Mouse (Mus musculus) MEL (cell line): ENCODE results near the gene Galnt3.

Source experiments
- BHLHE40 ChIP-seq: IDR thresholded peaks from 2 replicates; pipeline ENCODE4 v1.6.1; 2012; ENCODE audit warnings: low read depth, mild to moderate bottlenecking, inconsistent platforms, low read length, improper control_type of control experiment, borderline replicate concordance
- CHD1 ChIP-seq: IDR thresholded peaks from 2 replicates; pipeline ENCODE4 v1.6.1; 2012; ENCODE audit warnings: low read depth, mild to moderate bottlenecking, inconsistent platforms, low read length, improper control_type of control experiment
- CTCF ChIP-seq, 3 experiments: IDR thresholded peaks in 2 of 3; conservative IDR thresholded peaks in 1 of 3; 2 replicates each; pipeline ENCODE4 v1.5.1; 2011 to 2012; ENCODE audit warnings: low read length in 3 of 3, low read depth in 2 of 3, mild to moderate bottlenecking in 2 of 3, improper control_type of control experiment in 1 of 3, inconsistent platforms in 1 of 3, mixed read lengths in 1 of 3, moderate library complexity in 1 of 3; ENCODE audit not compliant: control insufficient read depth in 1 of 3, insufficient read depth in 1 of 3, poor library complexity in 1 of 3, severe bottlenecking in 1 of 3
- ELF1 ChIP-seq: IDR thresholded peaks from 2 replicates; pipeline ENCODE4 v1.6.1; 2014; ENCODE audit warnings: low read depth, mild to moderate bottlenecking, inconsistent platforms, low read length, improper control_type of control experiment, moderate library complexity
- JUND ChIP-seq: IDR thresholded peaks from 2 replicates; pipeline ENCODE4 v1.6.1; 2011; ENCODE audit warnings: low read depth, mild to moderate bottlenecking, improper control_type of control experiment, low read length
- MAZ ChIP-seq: IDR thresholded peaks from 2 replicates; pipeline ENCODE4 v1.6.1; 2012; ENCODE audit warnings: low read depth, mild to moderate bottlenecking, inconsistent platforms, low read length, improper control_type of control experiment
- MEF2A ChIP-seq: IDR thresholded peaks from 2 replicates; pipeline ENCODE4 v1.6.1; 2014; ENCODE audit warnings: low read depth, mild to moderate bottlenecking, inconsistent platforms, low read length, improper control_type of control experiment; ENCODE audit not compliant: poor library complexity, insufficient replicate concordance, severe bottlenecking; ENCODE audit errors: extremely low read depth
- POLR2A ChIP-seq, 2 experiments: IDR thresholded peaks; 2 replicates each; pipeline ENCODE4 v1.6.1; 2011 to 2012; ENCODE audit warnings: low read length in 2 of 2, mild to moderate bottlenecking in 2 of 2, control low read depth in 1 of 2, improper control_type of control experiment in 1 of 2, low read depth in 1 of 2, moderate library complexity in 1 of 2; ENCODE audit not compliant: control insufficient read depth in 1 of 2, insufficient read depth in 1 of 2, poor library complexity in 1 of 2
- POLR2AphosphoS2 ChIP-seq: IDR thresholded peaks from 2 replicates; pipeline ENCODE4 v1.6.1; 2011; ENCODE audit warnings: low read length, improper control_type of control experiment
- SIN3A ChIP-seq: IDR thresholded peaks from 2 replicates; pipeline ENCODE4 v1.6.1; 2012; ENCODE audit warnings: low read length, improper control_type of control experiment, inconsistent platforms
- TAL1 ChIP-seq: IDR thresholded peaks from 2 replicates; pipeline ENCODE4 v1.6.1; 2012; ENCODE audit warnings: mild to moderate bottlenecking, inconsistent platforms, low read length, moderate library complexity, mixed read lengths
- UBTF ChIP-seq: IDR thresholded peaks from 2 replicates; pipeline ENCODE4 v1.6.1; 2012; ENCODE audit warnings: low read depth, mild to moderate bottlenecking, inconsistent platforms, low read length, improper control_type of control experiment, moderate library complexity, borderline replicate concordance; ENCODE audit not compliant: insufficient read depth
- ZKSCAN1 ChIP-seq: IDR thresholded peaks from 2 replicates; pipeline ENCODE4 v1.6.1; 2012; ENCODE audit warnings: low read depth, mild to moderate bottlenecking, inconsistent platforms, low read length, improper control_type of control experiment, moderate library complexity

- TF ChIP-seq POLR2A (IDR thresholded peaks at IDR 0.05; ENCODE audit: control insufficient read depth in 1 of 2, insufficient read depth in 1 of 2, low read depth in 1 of 2, low read length in 2 of 2, poor library complexity in 1 of 2): no peak
- no peak for TF ChIP-seq SIN3A
- no peak for TF ChIP-seq TAL1
- no peak for TF ChIP-seq CHD1
- no peak for TF ChIP-seq POLR2AphosphoS2
- TF ChIP-seq UBTF: no peak
- TF ChIP-seq JUND: no peak
- no peak for TF ChIP-seq MAZ
- TF ChIP-seq ELF1: no peak
- no peak for TF ChIP-seq MEF2A
- no peak for TF ChIP-seq BHLHE40
- TF ChIP-seq CTCF (IDR thresholded peaks at IDR 0.05 in 2 of 3, conservative IDR thresholded peaks at IDR 0.05 in 1 of 3; ENCODE audit: control insufficient read depth in 1 of 3, insufficient read depth in 1 of 3, low read depth in 2 of 3, low read length in 3 of 3, poor library complexity in 1 of 3, severe bottlenecking in 1 of 3): no peak
- no peak for TF ChIP-seq ZKSCAN1
Measured at GRCm38 (mm10) chr2:66165025-66165424, 40.2 kb upstream of the Galnt3 start.
